Mouse (Mus musculus): Measurements from ENCODE around the gene Ss18l2.

Ss18l2 gene

GRCm38 (mm10) chr9:121757432-121757831 is 47.3 kb downstream of the Ss18l2 start:
- DNase-seq (ENCODE audit: extremely low read depth, insufficient read length, low spot score) = no peak

GRCm38 (mm10) chr9:121757835-121758814 is 48.0 kb downstream of the Ss18l2 start:
- DNase-seq (ENCODE audit: extremely low read depth, insufficient read length, low spot score) = no peak

DNA sequence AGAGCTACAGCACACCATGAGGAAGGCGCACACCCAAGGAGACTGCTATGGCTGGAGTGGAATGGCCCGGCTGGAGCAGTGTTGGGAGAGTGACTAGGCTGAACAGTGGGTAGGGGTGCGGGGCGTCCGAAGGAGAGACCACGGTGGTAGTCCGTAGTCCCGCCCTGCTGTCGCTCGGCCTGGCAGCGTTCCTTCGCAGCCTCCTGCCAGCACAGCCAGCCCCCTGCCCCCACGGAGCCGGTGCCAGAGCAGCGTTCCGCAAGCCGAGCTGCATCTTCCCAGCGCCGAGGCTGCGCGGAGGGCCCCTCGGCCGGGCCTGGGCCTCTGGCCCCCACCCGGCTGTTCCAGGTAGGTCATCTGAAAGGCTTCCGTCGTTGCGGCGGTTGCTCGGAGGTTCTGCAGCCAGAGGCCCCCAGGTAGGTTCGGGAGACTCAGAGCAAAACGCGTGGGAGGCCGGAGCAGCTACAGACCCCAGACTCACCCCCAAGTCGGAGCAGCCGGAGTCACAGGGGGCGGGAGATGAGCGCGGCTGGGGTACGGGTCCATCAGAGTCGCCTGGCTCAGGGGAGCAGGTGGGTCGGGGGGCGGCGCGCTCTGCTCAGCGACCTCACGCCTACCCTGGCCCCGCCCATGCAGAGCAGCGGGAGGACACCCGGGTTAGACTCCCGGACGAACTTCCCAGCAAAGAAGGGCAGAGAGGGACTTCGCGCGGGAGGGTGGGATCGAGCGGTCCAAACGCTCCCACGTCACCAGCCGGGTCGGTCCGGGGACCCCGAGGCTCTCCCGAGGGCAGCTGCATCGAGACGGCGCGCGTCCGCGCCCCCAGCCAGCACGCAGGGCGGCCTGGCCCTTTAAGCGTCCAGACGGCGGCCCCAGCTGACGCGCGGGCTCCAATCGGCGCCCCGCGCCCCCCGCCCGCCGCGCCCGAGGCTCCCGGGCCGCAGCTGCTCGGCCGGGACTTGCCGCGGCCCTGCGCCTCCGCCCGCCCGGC is 49.3 kb downstream of the Ss18l2 start, which contains the start of gene Zfp651:
Zfp651 (plus strand) TSS at position 240 of the 991 bp plus-strand sequence.
- peak; percentile 78 for DNase-seq (ENCODE audit: extremely low read depth, insufficient read length, low spot score)

DNA sequence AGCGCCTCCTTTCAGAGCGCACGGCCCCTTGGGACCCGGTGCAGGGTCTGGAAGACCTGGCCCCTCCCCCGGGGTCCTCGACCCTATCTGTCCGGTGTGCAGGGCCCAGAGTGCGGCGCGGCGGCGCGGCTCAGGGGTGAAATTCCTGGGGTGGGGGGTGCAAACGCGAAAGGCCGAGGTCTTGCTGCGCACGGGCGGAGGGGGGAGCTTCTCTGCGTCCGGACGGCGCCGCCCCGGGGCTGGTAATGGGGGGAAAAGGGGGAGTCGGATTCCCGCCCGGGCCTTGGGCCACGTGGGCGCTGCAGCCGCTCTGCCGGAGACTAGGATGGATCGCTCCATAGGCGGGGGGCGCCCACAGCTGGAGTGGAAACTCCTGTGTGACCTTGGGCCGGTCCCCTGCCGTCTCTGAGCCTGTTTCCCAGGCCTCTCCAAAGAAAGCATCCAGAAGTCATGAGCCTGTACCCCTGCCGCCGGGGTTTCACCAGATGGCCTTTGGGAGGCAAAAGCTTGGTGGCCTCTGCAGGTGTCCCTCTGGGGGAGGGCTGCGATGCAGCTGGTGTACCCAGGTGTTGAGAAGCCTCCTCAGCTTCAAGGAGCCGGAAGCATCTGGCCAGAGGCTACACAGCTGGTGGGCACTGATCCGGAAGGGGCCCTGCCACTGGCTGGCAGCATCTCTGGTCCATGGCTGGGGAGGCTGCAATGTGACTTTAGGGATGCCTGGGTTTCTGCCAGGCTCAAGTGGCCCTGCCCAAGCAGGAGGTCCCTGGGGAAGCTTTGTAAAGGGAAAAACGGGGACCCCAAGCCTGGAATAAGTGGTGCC is 50.4 kb downstream of the Ss18l2 start:
- DNase-seq (ENCODE audit: extremely low read depth, insufficient read length, low spot score) = peak; percentile 80

DNA sequence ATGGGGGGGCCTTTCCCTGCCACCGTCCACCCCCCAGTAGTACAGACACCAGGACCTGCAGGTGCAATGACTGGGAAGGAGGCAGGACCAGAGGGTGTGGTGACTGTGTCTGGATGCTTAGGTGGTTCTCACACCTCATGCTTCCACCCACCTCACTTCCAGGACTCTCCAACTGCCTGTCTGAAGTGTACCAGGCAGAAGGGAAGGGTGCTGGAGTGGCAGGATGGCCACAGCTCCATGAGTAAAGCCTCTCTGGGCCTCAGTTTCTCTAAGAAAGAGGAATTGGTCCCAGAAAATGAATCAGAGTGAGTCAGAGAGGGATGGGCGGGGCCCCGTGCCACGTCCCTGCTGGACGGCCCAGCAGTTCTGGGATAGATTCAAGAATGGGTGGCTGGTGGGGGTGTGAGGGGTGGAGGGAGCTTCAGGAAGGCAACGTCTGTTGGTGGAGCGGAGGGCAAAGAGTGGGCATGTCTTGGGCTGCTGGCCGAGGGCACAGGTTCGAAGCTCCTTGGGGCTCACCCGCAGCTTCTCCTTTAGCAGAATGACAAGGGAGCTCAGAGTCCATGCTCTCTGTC is 51.0 kb downstream of the Ss18l2 start:
- DNase-seq (ENCODE audit: extremely low read depth, insufficient read length, low spot score) = peak; percentile 78

GRCm38 (mm10) chr9:121761787-121762186 is 51.7 kb downstream of the Ss18l2 start:
- DNase-seq (ENCODE audit: extremely low read depth, insufficient read length, low spot score) = no peak

GRCm38 (mm10) chr9:121762248-121762647 is 52.1 kb downstream of the Ss18l2 start:
- no peak for DNase-seq (ENCODE audit: extremely low read depth, insufficient read length, low spot score)

DNA sequence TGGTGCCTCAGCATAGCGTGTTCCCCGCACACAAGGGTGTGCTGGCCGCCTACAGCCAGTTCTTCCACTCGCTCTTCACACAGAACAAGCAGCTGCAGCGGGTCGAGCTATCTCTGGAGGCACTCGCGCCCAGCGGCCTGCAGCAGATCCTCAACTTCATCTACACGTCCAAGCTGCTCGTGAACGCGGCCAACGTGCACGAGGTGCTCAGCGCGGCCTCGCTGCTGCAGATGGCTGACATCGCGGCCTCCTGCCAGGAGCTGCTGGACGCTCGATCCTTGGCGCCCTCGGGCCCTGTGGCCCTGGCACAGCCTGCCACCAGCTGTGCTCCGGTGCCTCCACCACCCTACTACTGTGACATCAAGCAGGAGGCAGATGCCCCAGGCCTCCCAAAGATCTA is 52.6 kb downstream of the Ss18l2 start:
- no peak for DNase-seq (ENCODE audit: extremely low read depth, insufficient read length, low spot score)
